Mouse (Mus musculus): ENCODE data around the gene Podnl1. TPM values are rescaled to one million over a fixed set of nuclear protein-coding genes. Genes with fewer than 3 reads are reported as not detected.

The Podnl1 gene
- polyA plus RNA-seq, 1 experiment, result 7.6 TPM

DNA sequence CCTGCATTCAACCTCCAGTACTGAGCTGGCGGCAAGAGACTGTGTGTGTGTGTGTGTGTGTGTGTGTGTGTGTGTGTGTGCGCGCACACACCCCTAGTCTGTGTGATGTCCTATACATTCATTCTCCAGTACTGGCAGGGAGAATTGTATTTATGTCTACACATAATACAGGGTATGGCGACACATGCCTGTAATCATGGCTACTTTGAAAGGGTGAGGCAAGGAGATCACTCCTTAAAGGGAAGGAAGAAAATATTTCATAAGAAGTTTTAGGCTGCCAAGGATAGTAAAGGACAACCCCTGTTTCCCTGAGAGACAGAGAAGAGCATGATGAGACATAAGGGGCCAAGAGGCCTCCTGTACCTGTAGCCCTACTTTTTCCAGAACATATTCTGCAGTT, 31.8 kb downstream of the Podnl1 start:
- no peak overlapping the region for H3K4me3 ChIP-seq (replicated peaks; ENCODE audit: control insufficient read depth, low read depth, low read length)
- 75% methylated on average over 4 of the region's 4 CpGs for WGBS
- H3K4me1 ChIP-seq (ENCODE audit: control insufficient read depth, insufficient read depth, low read length), result no peaks in the 10 kb centered on the region
- TF ChIP-seq POLR2A (IDR thresholded peaks at IDR 0.05; ENCODE audit: borderline replicate concordance, control insufficient read depth, low read depth, low read length) (no peak), CTCF (IDR thresholded peaks at IDR 0.05; ENCODE audit: control insufficient read depth, insufficient read depth, low read length) (no peak)
- H3K27ac ChIP-seq (ENCODE audit: control insufficient read depth, insufficient read depth, low read depth, low read length, poor library complexity), result no peak overlapping the region

DNA sequence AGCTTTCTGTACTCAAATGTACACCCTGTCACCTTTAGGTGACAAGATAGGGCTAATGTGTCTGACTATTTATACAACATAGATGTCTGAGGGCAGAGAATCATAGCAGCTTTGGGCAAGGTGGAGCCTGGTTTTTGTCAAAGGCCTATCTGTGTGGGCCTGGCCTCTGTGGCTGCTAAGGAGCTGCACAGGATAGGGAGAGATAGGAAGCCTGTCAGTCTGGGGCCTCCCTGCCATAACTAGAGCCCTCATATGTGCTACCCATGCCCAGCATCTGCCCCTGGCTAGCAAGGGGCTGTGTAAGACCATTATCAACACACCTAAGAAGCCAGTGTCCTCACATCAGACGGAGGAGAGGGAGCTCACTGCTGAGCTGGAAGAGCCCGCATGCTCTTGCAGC, 41.9 kb downstream of the Podnl1 start:
- TF ChIP-seq CTCF (IDR thresholded peaks at IDR 0.05; ENCODE audit: control insufficient read depth, insufficient read depth, low read length) (no peak), POLR2A (IDR thresholded peaks at IDR 0.05; ENCODE audit: borderline replicate concordance, control insufficient read depth, low read depth, low read length) (no peak)
- Histone ChIP-seq H3K4me1 (ENCODE audit: control insufficient read depth, insufficient read depth, low read length) (no peaks in the 10 kb centered on the region), H3K27ac (ENCODE audit: control insufficient read depth, insufficient read depth, low read depth, low read length, poor library complexity) (no peak overlapping the region), H3K4me3 (replicated peaks; ENCODE audit: control insufficient read depth, low read depth, low read length) (no peak overlapping the region)
- 88% methylated on average over 2 of the region's 2 CpGs for WGBS

DNA sequence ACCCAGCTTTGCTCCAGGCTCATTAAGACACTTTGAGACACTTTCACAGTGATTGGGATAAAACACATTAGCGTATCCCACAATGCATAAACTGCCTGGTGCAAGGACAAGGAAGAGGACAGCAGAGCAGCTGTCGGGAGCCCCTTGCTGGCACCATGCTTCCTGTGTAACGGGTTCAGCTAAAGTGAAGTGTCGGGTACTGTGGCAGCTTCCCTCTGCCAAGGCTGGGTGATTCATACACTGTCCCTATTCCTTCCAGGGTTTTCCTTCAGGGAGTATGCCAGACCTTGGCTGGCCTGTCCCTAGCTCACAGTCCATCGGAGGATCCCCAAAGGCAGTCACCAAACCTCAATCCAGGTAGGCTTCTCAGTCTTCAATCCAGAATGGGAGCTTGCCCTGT, 44.3 kb downstream of the Podnl1 start:
- Histone ChIP-seq H3K27ac (ENCODE audit: control insufficient read depth, insufficient read depth, low read depth, low read length, poor library complexity) (no peak overlapping the region), H3K4me1 (ENCODE audit: control insufficient read depth, insufficient read depth, low read length) (no peaks in the 10 kb centered on the region), H3K4me3 (replicated peaks; ENCODE audit: control insufficient read depth, low read depth, low read length) (no peak overlapping the region)
- WGBS, result 81% methylated on average over 5 of the region's 5 CpGs
- no peak for TF ChIP-seq CTCF (IDR thresholded peaks at IDR 0.05; ENCODE audit: control insufficient read depth, insufficient read depth, low read length)
- no peak for TF ChIP-seq POLR2A (IDR thresholded peaks at IDR 0.05; ENCODE audit: borderline replicate concordance, control insufficient read depth, low read depth, low read length)

DNA sequence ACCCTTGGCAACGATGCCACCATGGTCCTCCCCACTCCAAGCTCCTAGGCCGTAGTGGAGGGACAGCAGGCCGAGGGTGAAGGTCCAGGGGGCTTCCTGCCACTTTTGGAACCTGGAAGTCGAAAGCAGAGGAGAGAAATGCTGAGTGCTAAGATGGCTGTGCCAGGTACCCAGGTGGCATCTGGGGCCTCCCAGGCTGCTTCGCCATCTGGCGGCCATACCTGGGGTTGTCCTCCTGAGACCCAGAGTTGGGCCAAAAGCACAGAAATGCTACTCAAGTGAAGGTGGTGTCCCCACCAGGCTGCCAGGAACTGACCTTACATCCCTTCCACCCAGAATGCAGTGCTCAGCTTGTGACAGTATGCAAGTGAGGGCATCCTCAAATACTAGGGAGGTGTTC, 48.1 kb downstream of the Podnl1 start:
- no peak overlapping the region for H3K27ac ChIP-seq (ENCODE audit: control insufficient read depth, insufficient read depth, low read depth, low read length, poor library complexity)
- H3K4me3 ChIP-seq (replicated peaks; ENCODE audit: control insufficient read depth, low read depth, low read length), result no peak overlapping the region
- H3K4me1 ChIP-seq (ENCODE audit: control insufficient read depth, insufficient read depth, low read length), result no peaks in the 10 kb centered on the region
- TF ChIP-seq CTCF (IDR thresholded peaks at IDR 0.05; ENCODE audit: control insufficient read depth, insufficient read depth, low read length), result peak; percentile 41; the same call in 1 of the 2 replicates
- no peak for TF ChIP-seq POLR2A (IDR thresholded peaks at IDR 0.05; ENCODE audit: borderline replicate concordance, control insufficient read depth, low read depth, low read length)
- 76% methylated on average over 6 of the region's 6 CpGs for WGBS

DNA sequence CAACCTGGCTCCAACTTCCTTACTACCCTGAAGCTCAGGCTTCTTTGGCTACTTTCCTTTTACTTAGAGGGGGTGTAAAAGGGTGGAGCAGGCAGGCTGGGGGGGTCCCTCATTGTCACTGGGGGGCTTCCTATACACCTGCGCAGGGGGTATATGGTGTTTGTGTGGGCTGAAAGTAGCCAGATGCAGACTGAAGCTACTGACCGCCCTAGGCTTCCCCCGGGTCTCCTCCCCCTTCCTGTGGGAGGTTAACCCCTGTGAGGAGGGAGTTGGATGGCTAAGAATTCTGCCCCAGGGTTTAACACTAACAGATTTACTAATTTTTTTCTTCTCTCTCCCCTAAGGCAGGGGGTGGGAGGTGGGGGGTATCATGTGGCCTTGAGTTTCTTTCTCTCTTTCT, 50.8 kb downstream of the Podnl1 start:
- TF ChIP-seq POLR2A (IDR thresholded peaks at IDR 0.05; ENCODE audit: borderline replicate concordance, control insufficient read depth, low read depth, low read length), result no peak
- no peak for TF ChIP-seq CTCF (IDR thresholded peaks at IDR 0.05; ENCODE audit: control insufficient read depth, insufficient read depth, low read length)
- H3K4me3 ChIP-seq (replicated peaks; ENCODE audit: control insufficient read depth, low read depth, low read length), result no peak overlapping the region
- 8% methylated on average over 3 of the region's 3 CpGs for WGBS
- H3K4me1 ChIP-seq (ENCODE audit: control insufficient read depth, insufficient read depth, low read length), result no peaks in the 10 kb centered on the region
- no peak overlapping the region for H3K27ac ChIP-seq (ENCODE audit: control insufficient read depth, insufficient read depth, low read depth, low read length, poor library complexity)

DNA sequence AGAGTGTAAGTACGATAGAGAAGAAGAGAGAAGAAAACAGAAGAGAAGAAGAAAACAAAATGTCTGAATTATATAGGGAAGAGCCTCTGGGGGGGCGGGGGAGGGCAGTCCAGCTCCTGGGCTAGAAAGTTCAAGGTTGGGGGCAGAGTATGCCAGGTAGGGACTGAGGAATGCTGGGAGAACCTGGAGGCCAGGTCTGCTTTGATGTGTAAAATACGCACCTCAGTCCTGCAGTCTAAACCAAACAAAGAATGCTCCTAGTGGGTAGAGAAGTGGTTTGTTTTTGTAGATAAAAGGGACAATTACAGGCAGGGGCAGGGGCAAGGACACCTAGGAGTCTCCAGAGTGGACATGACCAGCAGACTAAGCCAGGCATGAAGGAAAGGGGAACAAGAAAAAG, 51.6 kb downstream of the Podnl1 start:
- Histone ChIP-seq H3K27ac (ENCODE audit: control insufficient read depth, insufficient read depth, low read depth, low read length, poor library complexity) (no peak overlapping the region), H3K4me3 (replicated peaks; ENCODE audit: control insufficient read depth, low read depth, low read length) (no peak overlapping the region), H3K4me1 (ENCODE audit: control insufficient read depth, insufficient read depth, low read length) (no peaks in the 10 kb centered on the region)
- 77% methylated on average over 3 of the region's 3 CpGs for WGBS
- TF ChIP-seq CTCF (IDR thresholded peaks at IDR 0.05; ENCODE audit: control insufficient read depth, insufficient read depth, low read length) (no peak), POLR2A (IDR thresholded peaks at IDR 0.05; ENCODE audit: borderline replicate concordance, control insufficient read depth, low read depth, low read length) (no peak)

DNA sequence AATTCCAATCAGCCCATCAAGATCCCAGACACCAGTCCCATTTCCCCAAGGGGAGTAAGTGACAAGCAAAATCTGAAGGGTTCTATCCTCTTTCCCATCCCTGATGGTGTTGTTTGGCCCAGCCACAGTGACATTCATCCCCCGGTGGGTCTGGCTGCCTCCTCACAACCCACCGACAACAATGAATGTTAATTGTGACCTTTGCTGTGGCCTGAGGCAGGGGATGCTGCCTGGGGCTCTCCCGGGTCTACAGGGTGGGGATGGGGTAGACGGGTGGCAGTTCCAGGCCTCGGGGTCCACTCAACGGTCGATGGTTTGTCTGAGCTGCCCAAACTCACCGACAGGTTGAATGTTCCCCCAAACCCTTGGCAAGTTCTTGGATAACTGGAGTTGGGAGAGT, 52.8 kb downstream of the Podnl1 start:
- TF ChIP-seq CTCF (IDR thresholded peaks at IDR 0.05; ENCODE audit: control insufficient read depth, insufficient read depth, low read length), result no peak
- 88% methylated on average over 8 of the region's 8 CpGs for WGBS
- Histone ChIP-seq H3K4me3 (replicated peaks; ENCODE audit: control insufficient read depth, low read depth, low read length) (no peak overlapping the region), H3K27ac (ENCODE audit: control insufficient read depth, insufficient read depth, low read depth, low read length, poor library complexity) (no peak overlapping the region), H3K4me1 (ENCODE audit: control insufficient read depth, insufficient read depth, low read length) (no peaks in the 10 kb centered on the region; the same call in 1 of the 2 replicates)

DNA sequence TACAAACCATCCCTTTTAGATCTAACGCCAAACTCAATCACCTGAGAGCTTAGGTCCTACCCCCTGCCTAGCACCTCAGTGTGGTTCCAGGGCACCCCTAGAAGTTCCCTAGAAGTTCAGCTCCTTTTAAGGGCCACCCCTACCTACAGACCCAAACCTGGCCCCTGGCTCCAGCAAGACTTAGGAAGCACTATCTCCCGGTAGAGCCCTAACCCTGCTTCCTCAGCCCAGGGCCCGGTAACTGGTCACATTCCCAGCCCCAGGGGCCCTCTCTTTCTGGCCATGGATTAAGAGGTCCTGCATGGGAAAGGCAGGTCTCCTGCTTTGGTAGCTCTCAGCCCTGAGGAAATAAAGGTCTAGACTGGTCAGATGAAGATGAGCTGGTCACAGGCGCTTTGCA, 54.2 kb downstream of the Podnl1 start:
- Histone ChIP-seq H3K4me3 (replicated peaks; ENCODE audit: control insufficient read depth, low read depth, low read length) (no peak overlapping the region), H3K27ac (ENCODE audit: control insufficient read depth, insufficient read depth, low read depth, low read length, poor library complexity) (no peak overlapping the region), H3K4me1 (ENCODE audit: control insufficient read depth, insufficient read depth, low read length) (no peaks in the 10 kb centered on the region; the same call in 1 of the 2 replicates)
- TF ChIP-seq CTCF (IDR thresholded peaks at IDR 0.05; ENCODE audit: control insufficient read depth, insufficient read depth, low read length) (no peak), POLR2A (IDR thresholded peaks at IDR 0.05; ENCODE audit: borderline replicate concordance, control insufficient read depth, low read depth, low read length) (no peak)
- WGBS, result 70% methylated on average over 4 of the region's 4 CpGs

DNA sequence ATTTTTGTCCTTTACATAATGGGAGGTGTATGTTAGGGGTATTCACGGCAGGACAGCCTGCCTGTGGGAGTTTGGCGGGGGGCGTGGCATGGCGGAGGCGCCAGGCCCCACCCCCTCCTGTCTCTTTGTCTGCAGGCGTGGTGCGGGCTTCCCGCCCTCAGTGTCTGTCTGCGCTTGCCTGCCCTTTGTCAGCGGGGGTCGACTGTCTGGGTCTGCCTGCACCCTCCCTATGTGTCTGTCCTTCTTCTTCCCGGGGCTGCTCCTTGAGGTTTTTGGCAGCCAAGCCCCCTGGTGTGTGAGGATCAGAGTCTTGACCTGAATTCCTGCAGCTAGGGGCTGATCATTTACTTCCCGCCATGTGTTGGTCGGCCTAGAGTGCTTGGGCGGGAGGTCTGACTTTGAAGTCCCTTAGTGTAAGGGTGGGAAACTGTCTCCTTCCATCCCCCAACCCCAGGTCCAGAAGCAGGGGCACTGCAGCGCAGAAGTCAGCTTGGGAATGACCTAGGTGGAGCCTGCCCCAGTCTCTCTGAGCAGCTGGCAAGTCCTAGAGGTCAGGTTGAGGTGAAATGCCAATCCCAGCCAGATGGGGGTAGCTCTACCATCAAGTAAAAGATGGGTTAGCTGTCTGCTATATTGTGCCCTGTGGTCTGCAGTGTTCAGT, 54.9 kb downstream of the Podnl1 start:
- H3K4me1 ChIP-seq (ENCODE audit: control insufficient read depth, insufficient read depth, low read length), result no peaks in the 10 kb centered on the region; the same call in 1 of the 2 replicates
- 33% methylated on average over 16 of the region's 16 CpGs for WGBS
- TF ChIP-seq CTCF (IDR thresholded peaks at IDR 0.05; ENCODE audit: control insufficient read depth, insufficient read depth, low read length) (no peak), POLR2A (IDR thresholded peaks at IDR 0.05; ENCODE audit: borderline replicate concordance, control insufficient read depth, low read depth, low read length) (no peak)
- H3K4me3 ChIP-seq (replicated peaks; ENCODE audit: control insufficient read depth, low read depth, low read length), result no peak overlapping the region
- H3K27ac ChIP-seq (ENCODE audit: control insufficient read depth, insufficient read depth, low read depth, low read length, poor library complexity), result no peak overlapping the region

Other genes starting within 250 kb of the Podnl1 start
- 6.5 and 8.8 TPM in 2 replicates for gene Adgrl1, start 225.9 kb upstream of the Podnl1 start, polyA plus RNA-seq (2011; ENCODE audit: insufficient read depth, insufficient read length, low replicate concordance, missing spikeins)
- gene Gm10644, start 170.8 kb upstream of the Podnl1 start, polyA plus RNA-seq (2011; ENCODE audit: insufficient read depth, insufficient read length, low replicate concordance, missing spikeins), result not detected in 2 replicates
- gene Asf1b, start 170.5 kb upstream of the Podnl1 start, polyA plus RNA-seq (2011; ENCODE audit: insufficient read depth, insufficient read length, low replicate concordance, missing spikeins), result 48.8 and 55.7 TPM in 2 replicates
- gene Prkaca, start 153.0 kb upstream of the Podnl1 start, polyA plus RNA-seq (2011; ENCODE audit: insufficient read depth, insufficient read length, low replicate concordance, missing spikeins), result 14.8 and 18.2 TPM in 2 replicates
- gene Samd1, start 128.3 kb upstream of the Podnl1 start, polyA plus RNA-seq (2011; ENCODE audit: insufficient read depth, insufficient read length, low replicate concordance, missing spikeins), result 142 and 159 TPM in 2 replicates
- gene 1700067K01Rik, start 124.5 kb upstream of the Podnl1 start, polyA plus RNA-seq (2011; ENCODE audit: insufficient read depth, insufficient read length, low replicate concordance, missing spikeins), result 3.0 TPM in 1 of 2 replicates, not detected in the other
- not detected in 2 replicates for gene 2210011C24Rik, start 113.8 kb upstream of the Podnl1 start, polyA plus RNA-seq (2011; ENCODE audit: insufficient read depth, insufficient read length, low replicate concordance, missing spikeins)
- gene Palm3, start 104.5 kb upstream of the Podnl1 start, polyA plus RNA-seq (2011; ENCODE audit: insufficient read depth, insufficient read length, low replicate concordance, missing spikeins), result 2.7 TPM in 1 of 2 replicates, not detected in the other
- 2.4 and 7.7 TPM in 2 replicates for gene Il27ra, start 83.4 kb upstream of the Podnl1 start, polyA plus RNA-seq (2011; ENCODE audit: insufficient read depth, insufficient read length, low replicate concordance, missing spikeins)
- not detected in 2 replicates for gene Rln3, start 81.0 kb upstream of the Podnl1 start, polyA plus RNA-seq (2011; ENCODE audit: insufficient read depth, insufficient read length, low replicate concordance, missing spikeins)
- 1.3 and 1.4 TPM in 2 replicates for gene Gm10643, start 60.9 kb upstream of the Podnl1 start, polyA plus RNA-seq (2011; ENCODE audit: insufficient read depth, insufficient read length, low replicate concordance, missing spikeins)
- 12.2 and 20.7 TPM in 2 replicates for gene Rfx1, start 59.2 kb upstream of the Podnl1 start, polyA plus RNA-seq (2011; ENCODE audit: insufficient read depth, insufficient read length, low replicate concordance, missing spikeins)
- 23.1 and 44.6 TPM in 2 replicates for gene Dcaf15, start 21.2 kb upstream of the Podnl1 start, polyA plus RNA-seq (2011; ENCODE audit: insufficient read depth, insufficient read length, low replicate concordance, missing spikeins)
- gene Cc2d1a, start 21.9 kb downstream of the Podnl1 start, polyA plus RNA-seq (2011; ENCODE audit: insufficient read depth, insufficient read length, low replicate concordance, missing spikeins), result 10.9 and 18.5 TPM in 2 replicates
- not detected in 2 replicates for gene 4930432K21Rik, start 22.0 kb downstream of the Podnl1 start, polyA plus RNA-seq (2011; ENCODE audit: insufficient read depth, insufficient read length, low replicate concordance, missing spikeins)
- gene Nanos3, start 59.2 kb downstream of the Podnl1 start, polyA plus RNA-seq (2011; ENCODE audit: insufficient read depth, insufficient read length, low replicate concordance, missing spikeins), result 3.0 TPM in 1 of 2 replicates, not detected in the other
- gene Zswim4, start 111.1 kb downstream of the Podnl1 start, polyA plus RNA-seq (2011; ENCODE audit: insufficient read depth, insufficient read length, low replicate concordance, missing spikeins), result 2.0 and 4.0 TPM in 2 replicates
- 101 and 196 TPM in 2 replicates for gene D8Ertd738e, start 123.7 kb downstream of the Podnl1 start, polyA plus RNA-seq (2011; ENCODE audit: insufficient read depth, insufficient read length, low replicate concordance, missing spikeins)
- gene Mri1, start 131.3 kb downstream of the Podnl1 start, polyA plus RNA-seq (2011; ENCODE audit: insufficient read depth, insufficient read length, low replicate concordance, missing spikeins), result 11.1 and 26.0 TPM in 2 replicates
- 9.4 and 27.9 TPM in 2 replicates for gene Ccdc130, start 144.4 kb downstream of the Podnl1 start, polyA plus RNA-seq (2011; ENCODE audit: insufficient read depth, insufficient read length, low replicate concordance, missing spikeins)

Data from bone marrow, adult 2 months (tissue).